Mouse (Mus musculus) CH12.LX (cell line): ENCODE measurements around the gene Ibtk.

ENCODE experiments used
- CTCF ChIP-seq, 2 experiments: IDR thresholded peaks in 1 of 2; conservative IDR thresholded peaks in 1 of 2; 2 replicates each; pipeline ENCODE4 v1.5.1; 2011 to 2012; ENCODE audit warnings: low read depth in 2 of 2, low read length in 2 of 2, improper control_type of control experiment in 1 of 2, inconsistent platforms in 1 of 2, mild to moderate bottlenecking in 1 of 2, moderate library complexity in 1 of 2
- HCFC1 ChIP-seq: IDR thresholded peaks from 2 replicates; pipeline ENCODE4 v1.6.1; 2012; ENCODE audit warnings: low read depth, mild to moderate bottlenecking, inconsistent platforms, low read length, improper control_type of control experiment
- JUN ChIP-seq: IDR thresholded peaks from 2 replicates; pipeline ENCODE4 v1.6.1; 2011; ENCODE audit warnings: low read depth, mild to moderate bottlenecking, low read length, improper control_type of control experiment, moderate library complexity; ENCODE audit not compliant: insufficient read depth
- KAT2A ChIP-seq: IDR thresholded peaks from 2 replicates; pipeline ENCODE4 v1.6.1; 2012; ENCODE audit warnings: low read length, improper control_type of control experiment, inconsistent platforms; ENCODE audit not compliant: insufficient replicate concordance
- MXI1 ChIP-seq: IDR thresholded peaks from 2 replicates; pipeline ENCODE4 v1.6.1; 2011; ENCODE audit warnings: mild to moderate bottlenecking, low read depth, low read length, improper control_type of control experiment
- MYC ChIP-seq: IDR thresholded peaks from 2 replicates; pipeline ENCODE4 v1.6.1; 2011; ENCODE audit warnings: low read depth, mild to moderate bottlenecking, improper control_type of control experiment, low read length
- NRF1 ChIP-seq: IDR thresholded peaks from 2 replicates; pipeline ENCODE4 v1.6.1; 2014; ENCODE audit warnings: low read depth, mild to moderate bottlenecking, inconsistent platforms, low read length, improper control_type of control experiment, moderate library complexity
- PAX5 ChIP-seq: IDR thresholded peaks from 2 replicates; pipeline ENCODE4 v1.6.1; 2012; ENCODE audit warnings: low read length, inconsistent platforms, mixed read lengths
- POLR2A ChIP-seq: IDR thresholded peaks from 2 replicates; pipeline ENCODE4 v1.6.1; 2011; ENCODE audit warnings: low read depth, mild to moderate bottlenecking, improper control_type of control experiment, low read length
- SIN3A ChIP-seq: IDR thresholded peaks from 2 replicates; pipeline ENCODE4 v1.6.1; 2012; ENCODE audit warnings: low read length, improper control_type of control experiment, inconsistent platforms
- TCF12 ChIP-seq: IDR thresholded peaks from 2 replicates; pipeline ENCODE4 v1.6.1; 2014; ENCODE audit warnings: low read depth, mild to moderate bottlenecking, inconsistent platforms, low read length, improper control_type of control experiment
- ZC3H11A ChIP-seq: IDR thresholded peaks from 2 replicates; pipeline ENCODE4 v1.6.1; 2012; ENCODE audit warnings: low read depth, mild to moderate bottlenecking, inconsistent platforms, low read length, improper control_type of control experiment

DNA sequence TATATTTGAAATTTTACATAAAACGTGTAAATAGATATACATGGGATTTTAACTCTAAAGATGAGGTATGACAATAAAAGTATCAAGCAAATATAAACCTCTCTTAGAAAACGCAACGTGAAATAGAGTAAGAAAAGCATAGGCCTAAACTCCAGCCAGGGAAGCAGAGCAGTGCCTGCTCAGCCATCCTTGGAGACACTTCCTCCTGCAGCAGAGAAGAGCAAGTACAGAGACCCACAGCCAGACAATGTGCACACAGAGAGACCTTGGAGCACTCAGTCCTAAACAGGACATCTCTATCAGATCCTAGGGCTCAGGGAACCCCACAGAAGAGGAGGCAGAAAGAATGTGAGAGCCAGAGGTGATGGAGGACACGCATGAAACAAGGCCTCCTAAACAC lies 7.0 kb downstream of the Ibtk start:
- no peak for TF ChIP-seq CTCF (conservative IDR thresholded peaks at IDR 0.05 in 1 of 2, IDR thresholded peaks at IDR 0.05 in 1 of 2; ENCODE audit: low read depth in 2 of 2, low read length in 2 of 2)
- TF ChIP-seq SIN3A, result no peak
- TF ChIP-seq POLR2A, result no peak
- TF ChIP-seq HCFC1, result no peak
- TF ChIP-seq JUN, result no peak
- no peak for TF ChIP-seq NRF1
- TF ChIP-seq TCF12, result no peak
- TF ChIP-seq KAT2A, result no peak
- no peak for TF ChIP-seq PAX5
- no peak for TF ChIP-seq MXI1
- no peak for TF ChIP-seq ZC3H11A
- no peak for TF ChIP-seq MYC
